Mouse (Mus musculus) granulocyte monocyte progenitor cell, adult 5-6 weeks (primary cell): ENCODE results near the gene Acbd4. TPM values are rescaled to one million over a fixed set of nuclear protein-coding genes. Genes with fewer than 3 reads are reported as not detected.

Experiments used
- ATAC-seq: replicated peaks from 2 replicates; pipeline ENCODE4 v1.8.0; 2016; ENCODE audit warnings: mild to moderate bottlenecking, moderate TSS enrichment, inconsistent platforms; ENCODE audit not compliant: poor library complexity, severe bottlenecking
- total RNA-seq, 2 experiments: library from RNA; stranded (forward) in 1 of 2; stranded (reverse) in 1 of 2; fragments of 200-712, 200-1000 nt in 1 of 2; fragments of >200 nt in 1 of 2; fragmentation: Nextera tagmentation in 1 of 2; gene quantifications; 2 replicates each; pipeline ENCODE4 v1.2.3; 2014 to 2017

Acbd4 gene
- total RNA-seq, 2 experiments from 2014 or later = 9.6 to 10.7 TPM

DNA sequence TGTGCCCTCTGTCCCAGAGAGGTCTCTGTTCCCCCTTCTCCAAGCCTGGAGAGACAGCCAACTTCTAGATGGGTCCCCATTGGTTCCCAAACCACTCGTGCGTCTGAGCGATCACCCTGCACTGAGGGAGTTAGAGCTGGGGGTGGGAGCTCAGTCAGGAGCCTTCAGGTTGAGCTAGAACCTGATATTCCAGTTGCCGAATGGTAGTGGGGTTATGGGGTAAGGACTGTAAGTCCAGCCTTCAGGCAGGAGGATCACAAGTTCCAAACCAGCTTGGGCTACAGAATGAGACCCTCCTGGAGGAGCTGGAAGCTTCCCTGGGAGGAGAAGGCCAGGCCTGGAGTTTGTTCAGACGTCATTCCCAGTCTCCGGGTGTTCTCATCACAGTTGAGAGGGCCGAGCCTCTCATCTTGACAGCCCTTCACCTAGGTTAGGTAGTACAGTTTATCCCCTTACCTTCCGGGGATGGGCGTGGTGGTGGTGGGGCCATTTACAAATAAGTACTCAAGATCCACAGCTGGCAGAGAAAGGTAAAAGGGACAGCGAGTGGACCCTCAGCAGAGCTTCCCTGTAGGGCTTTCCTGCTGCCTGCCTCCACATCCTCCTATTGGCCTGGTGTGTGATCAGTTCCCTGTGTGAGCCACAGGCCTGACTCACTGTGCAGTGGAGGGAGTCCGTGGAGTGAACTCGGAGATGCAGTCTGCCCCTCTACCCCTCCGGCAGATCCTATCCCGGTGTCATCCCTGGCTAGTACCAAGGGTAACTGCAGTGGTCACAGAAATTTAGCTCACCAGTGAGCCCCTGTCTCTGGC is 38.7 kb downstream of the Acbd4 start:
- ATAC-seq = no peak

DNA sequence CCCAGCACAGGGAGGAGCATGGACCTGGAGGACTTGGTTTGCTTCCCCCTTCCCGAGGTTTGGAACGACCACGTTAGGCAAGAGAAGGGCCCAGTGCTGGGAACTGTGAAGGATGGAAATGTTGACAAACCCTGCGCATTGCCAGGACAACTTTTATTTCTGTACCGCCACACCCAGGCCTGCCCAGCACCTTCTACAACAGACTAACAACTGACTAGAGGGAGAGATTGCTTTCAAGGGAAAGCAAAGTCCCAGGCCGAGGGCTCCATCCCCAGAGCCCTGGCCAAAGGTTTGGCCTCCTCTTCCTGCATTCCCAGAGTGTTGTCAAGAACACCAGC is 39.2 kb downstream of the Acbd4 start:
- no peak for ATAC-seq

DNA sequence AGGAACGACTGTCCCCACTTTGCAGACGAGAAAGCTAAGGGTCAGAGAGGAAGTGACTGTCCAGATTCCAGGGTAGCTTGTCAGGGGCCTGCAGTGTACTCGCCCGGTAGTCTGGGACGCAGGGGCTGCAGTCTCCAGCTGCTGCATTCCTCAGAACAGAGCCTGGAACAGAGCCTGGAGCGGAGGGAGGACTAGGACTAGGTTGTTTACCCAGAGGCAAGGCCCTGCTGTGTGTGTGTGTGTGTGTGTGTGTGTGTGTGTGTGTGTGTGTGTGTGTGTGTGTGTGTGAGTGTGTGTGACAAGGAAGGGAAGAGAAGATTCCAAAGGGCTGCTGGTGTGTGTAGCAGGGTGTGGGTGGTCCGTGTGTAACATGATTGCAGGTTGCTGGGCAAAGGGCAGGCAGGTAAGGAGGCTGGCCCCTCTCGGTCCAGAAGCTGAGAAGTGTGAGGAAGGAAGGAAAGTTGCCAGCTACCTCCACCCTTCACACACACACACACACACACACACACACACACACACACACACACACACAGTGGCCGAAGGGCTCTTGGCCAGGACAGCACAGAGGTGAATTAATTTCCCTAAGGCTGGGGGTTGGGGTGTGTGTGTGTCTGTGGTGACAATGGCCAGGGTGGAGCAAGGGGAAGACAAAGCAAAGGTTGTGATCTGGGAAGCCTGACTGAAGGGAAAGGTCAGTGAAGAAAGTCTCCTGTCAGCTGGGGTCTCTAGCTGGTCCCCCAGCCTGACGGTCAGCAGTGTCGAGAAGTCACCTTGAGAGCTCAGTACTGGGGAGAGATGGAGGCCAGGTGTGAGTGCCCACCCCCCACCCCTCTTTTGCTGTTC is 39.8 kb downstream of the Acbd4 start:
- ATAC-seq = no peak

DNA sequence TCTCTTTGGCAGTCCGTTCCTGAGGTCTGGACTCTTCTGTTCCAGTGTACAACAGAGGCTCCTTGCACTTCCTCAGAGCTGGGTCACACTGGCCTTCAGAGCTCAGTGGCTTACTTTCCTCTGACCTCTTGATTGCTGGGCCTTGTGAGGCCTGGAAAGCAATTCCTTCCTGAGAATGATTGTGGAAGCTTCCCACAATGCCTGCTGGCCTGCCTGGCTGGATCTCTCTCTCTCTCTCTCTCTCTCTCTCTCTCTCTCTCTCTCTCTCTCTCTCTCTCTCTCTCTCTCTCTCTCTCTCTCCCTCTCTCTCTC is 40.4 kb downstream of the Acbd4 start:
- ATAC-seq = no peak

DNA sequence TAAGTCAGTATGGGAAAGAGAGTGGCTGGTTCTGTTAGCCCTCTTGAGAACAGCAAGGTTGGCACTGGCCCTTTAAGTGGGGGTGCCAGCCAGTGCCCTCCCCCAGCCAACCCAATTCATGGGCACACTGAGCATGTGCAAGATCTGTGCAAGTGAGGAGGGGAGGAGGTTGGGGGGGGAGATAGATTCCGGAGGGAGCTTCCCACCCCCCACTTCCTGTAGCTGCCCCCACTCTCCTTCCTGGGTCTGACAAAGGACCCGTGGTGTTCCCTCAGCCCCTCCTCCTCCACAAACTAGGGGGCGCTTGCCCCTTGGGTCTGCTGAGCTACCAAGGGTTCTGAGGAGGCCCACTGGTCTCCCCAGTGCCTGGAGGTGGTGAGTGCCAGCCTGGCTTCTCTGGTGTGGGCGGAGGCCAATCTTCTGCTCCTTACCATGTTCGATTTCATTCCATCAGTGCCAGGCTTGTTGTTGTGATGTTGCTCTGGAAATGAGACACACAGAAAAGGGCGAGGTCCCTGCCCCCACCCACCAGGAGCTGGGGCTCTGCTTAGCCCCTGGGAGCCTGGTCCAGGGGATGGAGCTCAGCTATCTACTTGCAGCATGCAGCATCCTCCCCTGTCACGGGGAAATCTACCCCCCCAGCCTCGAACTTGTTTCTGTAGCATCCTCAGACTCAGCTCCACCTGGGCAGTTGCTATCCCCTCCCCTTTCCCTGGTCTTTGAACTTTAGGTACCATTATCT is 41.1 kb downstream of the Acbd4 start:
- peak; percentile 24 for ATAC-seq

DNA sequence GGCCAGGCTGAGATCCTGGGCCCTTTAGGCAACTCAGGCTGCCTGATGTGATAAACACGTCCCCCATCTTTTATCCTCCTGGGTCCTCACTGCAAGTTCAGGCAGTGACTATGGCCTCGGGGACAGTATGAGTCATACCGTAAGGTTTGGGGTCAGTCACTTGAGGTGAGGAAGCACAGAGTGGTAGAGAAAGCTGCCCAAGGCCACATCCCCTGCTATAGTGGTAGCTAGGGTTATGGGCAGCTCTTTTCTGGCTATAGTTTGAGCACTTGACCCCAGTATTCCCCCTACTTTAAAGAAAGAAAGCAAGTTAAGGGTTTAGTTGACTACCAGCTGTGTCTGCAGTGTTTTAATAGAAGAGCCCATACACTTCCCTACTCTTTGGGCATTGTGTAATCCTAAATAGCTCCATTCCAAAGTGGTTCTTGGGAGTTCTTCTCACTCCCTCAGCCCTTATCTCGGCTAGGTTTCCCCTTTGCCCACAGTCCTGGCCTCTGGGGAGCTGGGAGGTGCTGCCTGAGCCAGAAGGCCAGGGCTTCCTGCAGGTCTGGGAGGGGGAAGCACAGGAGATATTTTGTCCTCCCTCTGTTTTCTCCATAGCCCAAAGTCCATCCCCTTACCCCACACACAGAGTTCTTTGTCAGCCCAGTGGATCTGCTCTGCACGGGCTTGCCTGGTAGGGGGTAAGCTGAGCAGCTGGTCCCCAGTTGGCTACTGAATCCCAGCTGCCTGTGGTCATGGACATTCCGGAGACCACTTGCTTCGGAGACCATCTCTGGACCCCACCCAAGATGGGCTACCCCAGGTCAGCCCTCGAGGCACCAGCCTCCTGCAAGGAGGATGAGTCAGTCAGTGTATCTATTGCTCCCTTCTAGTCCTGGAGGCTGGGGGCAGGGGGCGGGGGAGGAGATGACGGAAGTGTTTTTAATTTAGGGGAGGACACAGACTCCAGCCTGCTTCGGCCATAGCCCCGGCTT is 43.1 kb downstream of the Acbd4 start:
- 0 out of 2 replicates have a peak, but pooled peaks have one; percentile 18 for ATAC-seq

DNA sequence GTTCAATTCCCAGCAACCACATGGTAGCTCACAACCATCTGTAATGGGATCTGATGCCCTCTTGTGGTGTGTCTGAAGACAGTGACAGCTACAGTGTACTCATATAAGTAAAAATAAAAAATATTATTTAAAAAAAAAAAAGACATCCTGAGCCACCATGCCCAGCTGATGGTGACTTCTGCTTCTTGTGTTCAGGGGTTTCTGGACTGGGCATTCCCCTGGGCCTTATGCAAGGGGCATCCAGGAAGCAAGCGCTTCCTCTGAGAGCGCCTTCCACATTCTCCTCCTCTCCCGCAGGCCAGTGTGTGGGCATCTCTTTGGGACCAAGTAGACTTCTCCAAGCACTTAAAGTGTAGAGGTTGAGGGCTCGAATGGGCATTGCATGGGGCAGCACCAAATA is 44.9 kb downstream of the Acbd4 start:
- ATAC-seq = peak; percentile 71

DNA sequence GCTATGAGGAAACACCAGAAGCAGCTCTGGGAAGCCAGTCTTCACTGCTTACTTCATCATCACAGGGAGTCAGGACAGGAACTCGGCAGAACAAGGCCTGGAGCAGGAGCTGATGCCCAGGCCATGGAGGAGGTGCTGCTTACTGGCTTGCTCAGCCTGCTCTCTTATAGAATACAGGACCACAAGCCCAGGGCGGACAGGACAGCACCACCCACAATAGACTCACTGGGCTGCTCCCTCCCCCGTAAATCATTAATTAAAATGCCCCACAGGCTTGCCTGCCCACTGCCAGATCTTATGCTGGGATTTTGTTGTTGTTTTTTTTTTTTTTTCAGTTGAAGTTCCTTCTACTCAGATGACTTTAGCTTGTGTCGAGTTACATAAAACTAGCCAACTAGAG is 46.3 kb downstream of the Acbd4 start:
- ATAC-seq = peak; percentile 54

DNA sequence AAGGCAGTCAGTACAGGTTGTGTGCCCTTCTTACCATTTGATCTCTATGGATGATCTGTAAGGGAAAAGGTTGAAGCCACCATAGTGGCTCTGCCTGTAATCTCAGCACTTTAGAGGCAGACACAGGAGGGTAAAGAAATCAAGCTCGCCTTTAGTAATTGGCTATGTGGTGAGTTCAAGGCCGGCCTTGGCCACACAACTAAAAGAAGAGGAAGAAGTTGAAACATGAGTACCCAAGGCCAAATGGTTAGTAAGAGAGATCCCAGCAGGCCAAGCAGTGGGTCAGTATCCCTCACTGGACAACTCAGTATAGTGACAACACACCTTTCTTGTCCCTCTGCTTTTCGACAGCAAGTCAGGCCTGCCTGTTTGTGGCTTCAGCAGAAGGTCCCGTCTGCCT is 48.3 kb downstream of the Acbd4 start:
- ATAC-seq = no peak

DNA sequence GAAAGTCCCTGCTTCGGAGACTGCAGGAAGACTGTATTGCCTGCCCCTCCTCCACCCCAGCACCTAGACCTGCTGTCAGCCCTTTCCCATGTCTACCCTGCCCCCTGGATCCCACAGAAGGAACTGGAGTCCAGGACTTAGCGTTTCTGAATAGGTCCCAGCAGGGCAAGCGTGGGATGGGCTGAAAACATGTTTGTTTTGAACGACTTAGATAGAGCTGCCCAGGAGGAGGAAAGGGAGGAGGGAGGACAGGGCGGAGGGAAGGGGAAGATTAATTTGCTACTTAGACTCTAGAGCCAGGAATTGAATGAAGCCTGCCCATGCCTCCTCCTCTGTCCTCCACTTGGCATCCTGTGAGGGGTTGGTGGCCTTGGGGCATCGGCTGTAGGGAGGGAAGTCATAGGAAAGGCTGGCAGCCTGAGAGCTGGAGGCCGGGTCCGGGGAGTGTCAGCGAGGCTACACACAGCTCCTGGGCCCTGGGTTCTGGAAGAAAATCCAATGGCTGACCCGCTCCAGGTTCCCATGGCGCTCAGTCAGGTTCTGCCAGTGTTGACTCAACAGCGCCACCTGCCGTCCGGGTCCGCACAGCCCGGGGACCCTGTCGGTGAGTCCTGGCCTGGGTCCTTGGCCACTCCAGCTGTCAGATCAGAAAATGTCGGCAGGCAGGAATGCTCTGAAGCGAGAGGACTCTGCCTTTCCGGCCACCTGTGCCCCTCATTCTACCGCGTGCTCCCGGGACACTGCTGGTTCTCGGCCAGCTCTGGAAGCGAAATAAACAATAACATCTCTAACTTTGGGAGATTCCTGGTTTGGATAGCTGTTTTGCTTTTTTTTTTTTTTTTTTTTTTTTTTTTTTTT is 57.4 kb downstream of the Acbd4 start:
- ATAC-seq = peak; percentile 94

DNA sequence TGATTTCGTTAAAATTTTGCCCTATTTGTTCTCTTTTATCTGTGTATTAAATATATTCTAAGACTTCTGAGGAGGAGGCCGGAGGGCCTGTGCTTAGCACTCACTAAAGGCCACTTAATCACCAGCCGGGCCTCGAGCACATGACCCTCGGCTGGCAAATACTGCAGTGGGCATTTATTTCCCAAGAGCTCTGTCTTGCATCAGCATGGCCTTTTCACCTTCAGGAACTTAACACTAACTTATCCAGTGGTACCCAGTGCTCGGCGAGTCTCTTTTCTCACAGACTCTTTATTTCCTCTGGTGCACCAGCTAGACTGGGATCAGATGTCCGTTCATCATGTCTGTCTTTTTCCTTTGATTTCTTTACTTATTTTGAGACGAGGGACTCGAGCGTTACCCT is 59.3 kb downstream of the Acbd4 start:
- ATAC-seq = no peak

DNA sequence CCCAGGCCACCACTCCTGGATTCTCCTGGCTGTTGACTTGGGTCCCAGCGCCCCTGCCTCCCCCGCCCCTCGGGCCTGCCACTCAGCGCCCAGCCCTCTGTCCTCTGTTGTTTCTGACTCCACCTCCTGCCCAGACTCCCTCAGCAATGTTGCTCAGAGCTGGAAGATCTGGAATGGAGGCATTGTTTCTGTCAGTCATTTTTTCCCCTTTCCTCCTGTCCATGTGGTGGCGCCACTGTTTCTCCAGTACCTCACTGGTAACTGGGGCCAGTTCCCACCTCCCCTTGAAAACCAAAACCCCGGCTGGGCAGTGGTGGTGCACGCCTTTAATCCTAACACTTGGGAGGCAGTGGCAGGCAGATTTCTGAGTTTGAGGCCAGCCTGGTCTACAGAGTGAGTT is 60.0 kb downstream of the Acbd4 start:
- ATAC-seq = no peak

Other genes with a start within 250 kb of the Acbd4 start
- gene Eftud2, start 220.7 kb upstream of the Acbd4 start, total RNA-seq (2014; fragmentation: Nextera tagmentation) = 158 and 236 TPM in 2 replicates
- gene Eftud2, start 220.7 kb upstream of the Acbd4 start, total RNA-seq (2017) = 175 and 193 TPM in 2 replicates
- not detected in 2 replicates for gene Ccdc103, start 220.5 kb upstream of the Acbd4 start, total RNA-seq (2014; fragmentation: Nextera tagmentation)
- not detected in 2 replicates for gene Ccdc103, start 220.5 kb upstream of the Acbd4 start, total RNA-seq (2017)
- not detected in 2 replicates for gene Fam187a, start 216.5 kb upstream of the Acbd4 start, total RNA-seq (2014; fragmentation: Nextera tagmentation)
- gene Fam187a, start 216.5 kb upstream of the Acbd4 start, total RNA-seq (2017) = not detected in 2 replicates
- not detected in 2 replicates for gene Gfap, start 200.8 kb upstream of the Acbd4 start, total RNA-seq (2014; fragmentation: Nextera tagmentation)
- not detected in 2 replicates for gene Gfap, start 200.8 kb upstream of the Acbd4 start, total RNA-seq (2017)
- 4.9 and 11.6 TPM in 2 replicates for gene Kif18b, start 176.6 kb upstream of the Acbd4 start, total RNA-seq (2014; fragmentation: Nextera tagmentation)
- 19.9 and 22.6 TPM in 2 replicates for gene Kif18b, start 176.6 kb upstream of the Acbd4 start, total RNA-seq (2017)
- not detected in 2 replicates for gene C1ql1, start 155.0 kb upstream of the Acbd4 start, total RNA-seq (2014; fragmentation: Nextera tagmentation)
- not detected in 2 replicates for gene C1ql1, start 155.0 kb upstream of the Acbd4 start, total RNA-seq (2017)
- 39.2 and 44.9 TPM in 2 replicates for gene Nmt1, start 73.5 kb upstream of the Acbd4 start, total RNA-seq (2014; fragmentation: Nextera tagmentation)
- 54.1 and 58.9 TPM in 2 replicates for gene Nmt1, start 73.5 kb upstream of the Acbd4 start, total RNA-seq (2017)
- 30.5 and 40.9 TPM in 2 replicates for gene Dcakd, start 73.3 kb upstream of the Acbd4 start, total RNA-seq (2014; fragmentation: Nextera tagmentation)
- gene Dcakd, start 73.3 kb upstream of the Acbd4 start, total RNA-seq (2017) = 14.3 and 17.0 TPM in 2 replicates
- gene Plcd3, start within 50 bp of the Acbd4 start, total RNA-seq (2014; fragmentation: Nextera tagmentation) = 0.41 TPM in 1 of 2 replicates, not detected in the other
- 3.2 TPM in 1 of 2 replicates, not detected in the other for gene Plcd3, start within 50 bp of the Acbd4 start, total RNA-seq (2017)
- gene Hexim1, start 14.5 kb downstream of the Acbd4 start, total RNA-seq (2014; fragmentation: Nextera tagmentation) = 9.7 and 13.5 TPM in 2 replicates
- 28.7 and 31.0 TPM in 2 replicates for gene Hexim1, start 14.5 kb downstream of the Acbd4 start, total RNA-seq (2017)
- gene Hexim2, start 30.7 kb downstream of the Acbd4 start, total RNA-seq (2014; fragmentation: Nextera tagmentation) = 2.6 and 6.4 TPM in 2 replicates
- 1.3 and 3.4 TPM in 2 replicates for gene Hexim2, start 30.7 kb downstream of the Acbd4 start, total RNA-seq (2017)
- gene Fmnl1, start 69.4 kb downstream of the Acbd4 start, total RNA-seq (2014; fragmentation: Nextera tagmentation) = 58.4 and 94.0 TPM in 2 replicates
- 21.3 and 31.0 TPM in 2 replicates for gene Fmnl1, start 69.4 kb downstream of the Acbd4 start, total RNA-seq (2017)
- gene 1700023F06Rik, start 106.9 kb downstream of the Acbd4 start, total RNA-seq (2014; fragmentation: Nextera tagmentation) = not detected in 2 replicates
- not detected in 2 replicates for gene 1700023F06Rik, start 106.9 kb downstream of the Acbd4 start, total RNA-seq (2017)
- 1.4 TPM in 1 of 2 replicates, not detected in the other for gene Spata32, start 116.8 kb downstream of the Acbd4 start, total RNA-seq (2014; fragmentation: Nextera tagmentation)
- not detected in 2 replicates for gene Spata32, start 116.8 kb downstream of the Acbd4 start, total RNA-seq (2017)
- gene Map3k14, start 165.8 kb downstream of the Acbd4 start, total RNA-seq (2014; fragmentation: Nextera tagmentation) = 10.9 and 16.7 TPM in 2 replicates
- gene Map3k14, start 165.8 kb downstream of the Acbd4 start, total RNA-seq (2017) = 5.2 and 9.6 TPM in 2 replicates